Mouse (Mus musculus) adrenal gland, postnatal 14 days (tissue): ENCODE data around the gene Myzap. TPM values are rescaled to one million over a fixed set of nuclear protein-coding genes. Genes with fewer than 3 reads are reported as not detected.
"Not testable (repeated sequence)": the region's sequence is repeated elsewhere in the genome, so short reads cannot be mapped to it uniquely, and the experiment has no call there.

ENCODE experiments used
- DNase-seq: peaks from one replicate; pipeline ENCODE4 v3.0.0; 2021; ENCODE audit warnings: mixed read lengths
- total RNA-seq: library from RNA; stranded (reverse); gene quantifications from 2 replicates; pipeline ENCODE4 v1.2.3, GENCODE M21; 2021

Gene Myzap
- total RNA-seq, 1 experiment from 2014 or later = 9.4 TPM

DNA sequence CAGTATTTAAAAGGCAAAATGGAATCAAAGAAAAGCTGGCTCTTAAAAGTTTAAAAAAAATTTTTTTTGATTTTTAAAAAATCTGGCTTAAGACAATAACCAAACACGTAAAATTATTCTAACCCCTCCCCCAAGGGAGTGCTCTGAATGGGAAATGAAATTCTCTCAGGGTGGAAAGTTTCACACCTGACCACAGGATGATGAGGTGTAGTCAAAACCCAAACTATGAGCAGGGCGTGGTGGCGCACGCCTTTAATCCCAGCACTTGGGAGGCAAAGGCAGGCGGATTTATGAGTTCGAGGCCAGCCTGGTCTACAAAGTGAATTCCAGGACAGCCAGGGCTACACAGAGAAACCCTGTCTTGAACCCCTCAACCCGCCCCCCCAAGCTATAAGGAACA is 108.3 kb downstream of the Myzap start:
- DNase-seq = not testable (repeated sequence)

DNA sequence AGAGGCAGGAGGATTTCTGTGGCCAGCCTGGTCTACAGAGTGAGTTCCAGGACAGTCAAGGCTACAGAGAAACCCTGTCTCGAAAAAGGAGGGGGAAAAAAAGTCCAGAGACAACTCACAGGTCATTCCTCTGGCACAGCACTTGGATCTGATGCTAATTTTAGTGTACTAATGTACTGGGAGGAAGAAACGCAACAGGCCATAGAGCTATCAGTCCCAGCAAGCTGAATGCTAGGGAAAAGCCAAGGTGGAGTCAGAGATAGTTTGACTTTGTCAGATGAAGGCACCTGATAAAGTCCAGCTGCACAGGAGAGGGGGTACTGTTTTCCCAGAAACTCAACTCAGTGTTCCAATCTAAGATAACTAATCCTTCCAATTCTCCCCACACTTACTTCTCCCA is 111.9 kb downstream of the Myzap start:
- DNase-seq = no peak

DNA sequence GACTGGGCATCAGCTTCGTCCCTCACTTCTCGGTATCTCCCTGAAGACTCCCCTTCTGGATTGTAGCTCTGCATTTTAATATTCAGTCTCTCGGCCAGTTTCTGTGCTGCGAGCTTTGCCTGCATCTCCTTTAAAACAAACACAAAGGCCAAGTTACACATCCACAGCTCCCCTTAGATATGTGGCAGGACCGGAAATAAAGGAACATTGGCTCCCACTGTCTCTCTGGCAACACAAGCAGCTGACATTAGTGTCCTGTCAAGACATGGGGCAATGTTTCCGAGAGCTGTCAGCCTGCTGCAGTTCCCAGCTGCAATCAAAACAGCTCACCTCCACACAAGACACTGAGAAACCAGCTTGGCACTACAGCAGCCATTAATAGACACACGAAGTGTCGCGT is 112.7 kb downstream of the Myzap start:
- no peak for DNase-seq

- no peak for DNase-seq
Observed at GRCm38 (mm10) chr9:71478596-71478995, 113.6 kb downstream of the Myzap start.

DNA sequence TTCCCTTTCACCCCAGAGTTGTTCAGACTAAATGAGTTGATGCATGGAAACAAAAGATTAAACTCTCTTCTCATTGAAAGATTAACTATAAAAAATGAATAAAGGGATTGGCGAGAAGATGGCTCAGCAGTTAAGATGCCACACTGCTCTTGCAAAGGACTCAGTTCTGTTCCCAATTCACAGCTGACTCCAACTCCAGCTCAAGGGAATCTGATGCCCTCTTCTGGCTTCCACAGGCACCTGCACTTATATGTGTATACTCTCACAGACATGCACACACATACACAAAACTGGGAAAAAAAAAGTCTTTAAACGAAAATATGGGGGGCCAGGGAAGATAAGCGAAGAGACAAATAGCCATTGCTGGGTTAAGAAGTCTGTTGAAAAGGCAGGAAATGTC is 115.6 kb downstream of the Myzap start:
- no peak for DNase-seq

DNA sequence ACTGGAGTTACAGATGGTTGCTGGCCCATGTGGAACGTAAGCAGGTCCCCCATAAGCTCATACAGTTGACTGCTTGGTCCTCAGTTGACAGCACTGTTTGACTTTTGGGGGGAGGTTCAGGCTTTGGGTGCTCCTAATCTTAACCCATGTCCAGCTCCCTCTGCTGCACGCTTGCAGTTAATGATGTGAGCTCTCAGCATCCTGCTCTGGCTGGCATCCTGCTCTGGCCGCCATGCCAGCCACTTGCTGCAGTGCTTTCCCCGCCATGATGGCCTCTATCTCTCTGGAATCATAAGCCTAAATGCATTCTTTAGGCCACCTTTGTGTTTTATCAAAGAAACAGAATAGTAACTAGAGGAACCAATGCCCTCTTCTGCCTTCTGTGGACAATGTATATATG is 116.6 kb downstream of the Myzap start:
- no peak for DNase-seq

DNA sequence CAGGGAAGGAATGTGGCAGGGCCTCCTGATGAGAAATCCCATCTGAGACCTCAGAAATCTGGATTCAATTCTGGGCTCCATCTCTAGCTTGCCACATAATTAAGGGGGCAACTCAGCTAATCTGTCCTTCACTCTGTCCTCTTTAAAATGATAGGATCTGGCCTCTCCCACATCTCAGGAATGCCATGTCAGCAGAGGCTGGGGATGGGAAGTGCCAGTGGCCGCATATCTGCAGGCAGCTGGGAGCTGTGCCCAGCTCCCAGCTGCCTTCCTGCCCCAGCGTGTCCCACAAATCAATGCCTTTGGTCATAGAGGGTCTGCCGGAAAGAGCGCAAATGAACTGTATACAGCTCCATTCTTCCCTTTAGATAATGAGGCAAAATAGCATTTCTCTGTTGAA is 124.7 kb downstream of the Myzap start:
- DNase-seq = no peak

DNA sequence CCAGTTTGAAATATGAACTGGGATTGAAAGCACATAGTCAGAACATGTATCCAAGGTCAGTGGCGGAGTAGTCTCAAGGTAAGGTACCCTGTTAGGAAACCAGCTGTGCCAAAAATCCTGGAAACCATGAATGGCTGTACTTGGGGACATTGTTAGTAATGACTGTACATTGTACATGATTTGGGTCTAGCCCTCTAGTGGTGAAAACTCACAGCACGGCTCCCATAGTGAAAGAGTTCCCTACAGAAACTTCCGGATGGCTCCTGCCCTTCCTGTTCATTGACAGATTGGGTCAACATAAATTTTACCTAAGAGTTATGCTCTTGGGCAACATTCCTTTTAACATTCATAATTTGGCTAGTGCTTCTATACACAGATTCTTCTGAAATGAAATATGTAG is 126.0 kb downstream of the Myzap start:
- DNase-seq = peak; percentile 61

GRCm38 (mm10) chr9:71463072-71463667 is 129.0 kb downstream of the Myzap start:
- DNase-seq = no peak

GRCm38 (mm10) chr9:71456738-71457137 is 135.4 kb downstream of the Myzap start:
- no peak for DNase-seq

Other genes starting within 250 kb of the Myzap start
- 168 and 169 TPM in 2 replicates for gene Polr2m, start 106.4 kb downstream of the Myzap start, total RNA-seq
- gene Cgnl1, start 179.2 kb upstream of the Myzap start, total RNA-seq = 64.8 and 67.3 TPM in 2 replicates